Mouse (Mus musculus): Measurements from ENCODE around the gene Dalrd3. TPM values are rescaled to one million over a fixed set of nuclear protein-coding genes. Genes with fewer than 3 reads are reported as not detected.

Gene Dalrd3
- polyA plus RNA-seq, 1 experiment from 2014 or later, result 71.9 TPM

- no peaks in the 10 kb centered on the region for H3K9me3 ChIP-seq (ENCODE audit: control insufficient read depth, low read length)
- H3K4me1 ChIP-seq (ENCODE audit: control insufficient read depth in 2 of 2, insufficient read depth in 2 of 2, low read length in 2 of 2), result no peaks in the 10 kb centered on the region
- H3K9ac ChIP-seq (ENCODE audit: low read length), result no peak overlapping the region
- H3K27ac ChIP-seq (replicated peaks in 1 of 2; ENCODE audit: control insufficient read depth in 1 of 2, insufficient read depth in 1 of 2, low read depth in 2 of 2, low read length in 2 of 2), result no peak overlapping the region
- H3K4me3 ChIP-seq (ENCODE audit: control insufficient read depth in 1 of 2, insufficient read depth in 1 of 2, low read depth in 1 of 2, low read length in 2 of 2), result no peak overlapping the region
- no peak overlapping the region for H3K4me2 ChIP-seq (ENCODE audit: low read length)
- no peaks in the 10 kb centered on the region for H3K27me3 ChIP-seq (ENCODE audit: control insufficient read depth, insufficient read depth, low read length)
- peaks cover 96% of the 10 kb centered on the region for H3K36me3 ChIP-seq (ENCODE audit: control insufficient read depth, insufficient read depth, low read length)
- ATAC-seq (ENCODE audit: insufficient number of reproducible peaks, insufficient read depth, low FRiP score, low read depth), result no peak
- WGBS, result 91% methylated on average over 3 of the region's 3 CpGs
Measured at GRCm38 (mm10) chr9:108545986-108546385, 23.7 kb upstream of the Dalrd3 start.

- H3K36me3 ChIP-seq (ENCODE audit: control insufficient read depth, insufficient read depth, low read length), result peaks cover 92% of the 10 kb centered on the region
- no peak overlapping the region for H3K4me2 ChIP-seq (ENCODE audit: low read length)
- H3K9ac ChIP-seq (ENCODE audit: low read length), result no peak overlapping the region
- WGBS, result 94% methylated on average over 1 of the region's 1 CpGs
- H3K27me3 ChIP-seq (ENCODE audit: control insufficient read depth, insufficient read depth, low read length), result no peaks in the 10 kb centered on the region
- H3K27ac ChIP-seq (replicated peaks in 1 of 2; ENCODE audit: control insufficient read depth in 1 of 2, insufficient read depth in 1 of 2, low read depth in 2 of 2, low read length in 2 of 2), result no peak overlapping the region
- H3K4me1 ChIP-seq (ENCODE audit: control insufficient read depth in 2 of 2, insufficient read depth in 2 of 2, low read length in 2 of 2), result no peaks in the 10 kb centered on the region
- no peak overlapping the region for H3K4me3 ChIP-seq (ENCODE audit: control insufficient read depth in 1 of 2, insufficient read depth in 1 of 2, low read depth in 1 of 2, low read length in 2 of 2)
- H3K9me3 ChIP-seq (ENCODE audit: control insufficient read depth, low read length), result no peaks in the 10 kb centered on the region
- ATAC-seq (ENCODE audit: insufficient number of reproducible peaks, insufficient read depth, low FRiP score, low read depth), result no peak
Measured at GRCm38 (mm10) chr9:108546875-108547274, 22.8 kb upstream of the Dalrd3 start.

- H3K27ac ChIP-seq (replicated peaks in 1 of 2; ENCODE audit: control insufficient read depth in 1 of 2, insufficient read depth in 1 of 2, low read depth in 2 of 2, low read length in 2 of 2), result no peak overlapping the region
- H3K4me3 ChIP-seq (ENCODE audit: control insufficient read depth in 1 of 2, insufficient read depth in 1 of 2, low read depth in 1 of 2, low read length in 2 of 2), result no peak overlapping the region
- no peak for ATAC-seq (ENCODE audit: insufficient number of reproducible peaks, insufficient read depth, low FRiP score, low read depth)
- peaks cover 82% of the 10 kb centered on the region for H3K36me3 ChIP-seq (ENCODE audit: control insufficient read depth, insufficient read depth, low read length)
- H3K9me3 ChIP-seq (ENCODE audit: control insufficient read depth, low read length), result no peaks in the 10 kb centered on the region
- no peak overlapping the region for H3K9ac ChIP-seq (ENCODE audit: low read length)
- no peaks in the 10 kb centered on the region for H3K27me3 ChIP-seq (ENCODE audit: control insufficient read depth, insufficient read depth, low read length)
- 79% methylated on average over 4 of the region's 4 CpGs for WGBS
- H3K4me2 ChIP-seq (ENCODE audit: low read length), result no peak overlapping the region
- H3K4me1 ChIP-seq (ENCODE audit: control insufficient read depth in 2 of 2, insufficient read depth in 2 of 2, low read length in 2 of 2), result peaks cover 5 to 12% of the 10 kb centered on the region in 2 experiments
Measured at GRCm38 (mm10) chr9:108559169-108559568, 10.5 kb upstream of the Dalrd3 start.

GRCm38 (mm10) chr9:108560227-108560841 is 9.4 kb upstream of the Dalrd3 start, which contains the start of gene Impdh2:
TSS of gene Impdh2 (plus strand) at chr9:108560286.
- Histone ChIP-seq H3K9me3 (ENCODE audit: control insufficient read depth, low read length) (no peaks in the 10 kb centered on the region), H3K4me2 (ENCODE audit: low read length) (peak within 1 kb of the TSS; percentile 89), H3K4me1 (ENCODE audit: control insufficient read depth in 2 of 2, insufficient read depth in 2 of 2, low read length in 2 of 2) (peaks cover 5 to 12% of the 10 kb centered on the region in 2 experiments), H3K27ac (replicated peaks in 1 of 2; ENCODE audit: control insufficient read depth in 1 of 2, insufficient read depth in 1 of 2, low read depth in 2 of 2, low read length in 2 of 2) (peak within 1 kb of the TSS; percentile 80 to 81), H3K36me3 (ENCODE audit: control insufficient read depth, insufficient read depth, low read length) (peaks cover 82% of the 10 kb centered on the region), H3K4me3 (ENCODE audit: control insufficient read depth in 1 of 2, insufficient read depth in 1 of 2, low read depth in 1 of 2, low read length in 2 of 2) (peak within 1 kb of the TSS; percentile 64 to 65), H3K27me3 (ENCODE audit: control insufficient read depth, insufficient read depth, low read length) (no peaks in the 10 kb centered on the region), H3K9ac (ENCODE audit: low read length) (peak within 1 kb of the TSS; percentile 83)
- peak; percentile 96 for ATAC-seq (ENCODE audit: insufficient number of reproducible peaks, insufficient read depth, low FRiP score, low read depth)
- under 1% methylated on average over 51 of the region's 53 CpGs for WGBS

- Histone ChIP-seq H3K4me3 (ENCODE audit: control insufficient read depth in 1 of 2, insufficient read depth in 1 of 2, low read depth in 1 of 2, low read length in 2 of 2) (no peak overlapping the region), H3K27me3 (ENCODE audit: control insufficient read depth, insufficient read depth, low read length) (no peaks in the 10 kb centered on the region), H3K9me3 (ENCODE audit: control insufficient read depth, low read length) (no peaks in the 10 kb centered on the region), H3K36me3 (ENCODE audit: control insufficient read depth, insufficient read depth, low read length) (peaks cover 56% of the 10 kb centered on the region), H3K27ac (replicated peaks in 1 of 2; ENCODE audit: control insufficient read depth in 1 of 2, insufficient read depth in 1 of 2, low read depth in 2 of 2, low read length in 2 of 2) (no peak overlapping the region), H3K4me2 (ENCODE audit: low read length) (no peak overlapping the region), H3K4me1 (ENCODE audit: control insufficient read depth in 2 of 2, insufficient read depth in 2 of 2, low read length in 2 of 2) (peaks cover 15 to 28% of the 10 kb centered on the region in 2 experiments), H3K9ac (ENCODE audit: low read length) (no peak overlapping the region)
- 83% methylated on average over 8 of the region's 8 CpGs for WGBS
- no peak for ATAC-seq (ENCODE audit: insufficient number of reproducible peaks, insufficient read depth, low FRiP score, low read depth)
Measured at GRCm38 (mm10) chr9:108563671-108564070, 6.0 kb upstream of the Dalrd3 start.

- 82% methylated on average over 7 of the region's 7 CpGs for WGBS
Measured at GRCm38 (mm10) chr9:108564131-108564530, 5.6 kb upstream of the Dalrd3 start.

GRCm38 (mm10) chr9:108565881-108566814 is 3.5 kb upstream of the Dalrd3 start:
- peak overlapping the region; percentile 73 to 94 for H3K27ac ChIP-seq (replicated peaks in 1 of 2; ENCODE audit: control insufficient read depth in 1 of 2, insufficient read depth in 1 of 2, low read depth in 2 of 2, low read length in 2 of 2)
- no peaks in the 10 kb centered on the region for H3K27me3 ChIP-seq (ENCODE audit: control insufficient read depth, insufficient read depth, low read length)
- peak overlapping the region; percentile 80 to 81 for H3K4me3 ChIP-seq (ENCODE audit: control insufficient read depth in 1 of 2, insufficient read depth in 1 of 2, low read depth in 1 of 2, low read length in 2 of 2)
- peak overlapping the region; percentile 96 for H3K4me2 ChIP-seq (ENCODE audit: low read length)
- no peaks in the 10 kb centered on the region for H3K9me3 ChIP-seq (ENCODE audit: control insufficient read depth, low read length)
- peak overlapping the region; percentile 90 for H3K9ac ChIP-seq (ENCODE audit: low read length)
- 12% methylated on average over 35 of the region's 35 CpGs for WGBS
- no peak for ATAC-seq (ENCODE audit: insufficient number of reproducible peaks, insufficient read depth, low FRiP score, low read depth)
- peaks cover 52% of the 10 kb centered on the region for H3K36me3 ChIP-seq (ENCODE audit: control insufficient read depth, insufficient read depth, low read length)
- H3K4me1 ChIP-seq (ENCODE audit: control insufficient read depth in 2 of 2, insufficient read depth in 2 of 2, low read length in 2 of 2), result peaks cover 18 to 35% of the 10 kb centered on the region in 2 experiments

More at GRCm38 (mm10) chr9:108564131-108564530, 5.6 kb upstream of the Dalrd3 start:
- Histone ChIP-seq H3K4me3 (ENCODE audit: control insufficient read depth in 1 of 2, insufficient read depth in 1 of 2, low read depth in 1 of 2, low read length in 2 of 2) (no peak overlapping the region), H3K4me2 (ENCODE audit: low read length) (no peak overlapping the region), H3K4me1 (ENCODE audit: control insufficient read depth in 2 of 2, insufficient read depth in 2 of 2, low read length in 2 of 2) (peaks cover 16 to 31% of the 10 kb centered on the region in 2 experiments), H3K9ac (ENCODE audit: low read length) (no peak overlapping the region), H3K36me3 (ENCODE audit: control insufficient read depth, insufficient read depth, low read length) (peaks cover 51% of the 10 kb centered on the region), H3K27me3 (ENCODE audit: control insufficient read depth, insufficient read depth, low read length) (no peaks in the 10 kb centered on the region), H3K9me3 (ENCODE audit: control insufficient read depth, low read length) (no peaks in the 10 kb centered on the region), H3K27ac (replicated peaks in 1 of 2; ENCODE audit: control insufficient read depth in 1 of 2, insufficient read depth in 1 of 2, low read depth in 2 of 2, low read length in 2 of 2) (no peak overlapping the region)
- ATAC-seq (ENCODE audit: insufficient number of reproducible peaks, insufficient read depth, low FRiP score, low read depth), result no peak

Measured in heart, embryonic 14.5 days (tissue).